Mouse (Mus musculus): Measurements from ENCODE around the gene Macrod2.

Macrod2 gene

GRCm38 (mm10) chr2:140395179-140395578, at the start of gene Macrod2:
TSS of gene Macrod2 (plus strand) at chr2:140395309.
- peak; percentile 99 for DNase-seq

GRCm38 (mm10) chr2:140359905-140360304, 35.2 kb upstream of the Macrod2 start:
- no peak for DNase-seq

GRCm38 (mm10) chr2:140364804-140365203, 30.3 kb upstream of the Macrod2 start:
- DNase-seq = no peak

- no peak for DNase-seq
These were observed 5.6 kb upstream of the Macrod2 start, which contains the start of gene Sel1l2 for GRCm38 (mm10) chr2:140389525-140389924. TSS of gene Sel1l2 (minus strand) at chr2:140389706.

DNA sequence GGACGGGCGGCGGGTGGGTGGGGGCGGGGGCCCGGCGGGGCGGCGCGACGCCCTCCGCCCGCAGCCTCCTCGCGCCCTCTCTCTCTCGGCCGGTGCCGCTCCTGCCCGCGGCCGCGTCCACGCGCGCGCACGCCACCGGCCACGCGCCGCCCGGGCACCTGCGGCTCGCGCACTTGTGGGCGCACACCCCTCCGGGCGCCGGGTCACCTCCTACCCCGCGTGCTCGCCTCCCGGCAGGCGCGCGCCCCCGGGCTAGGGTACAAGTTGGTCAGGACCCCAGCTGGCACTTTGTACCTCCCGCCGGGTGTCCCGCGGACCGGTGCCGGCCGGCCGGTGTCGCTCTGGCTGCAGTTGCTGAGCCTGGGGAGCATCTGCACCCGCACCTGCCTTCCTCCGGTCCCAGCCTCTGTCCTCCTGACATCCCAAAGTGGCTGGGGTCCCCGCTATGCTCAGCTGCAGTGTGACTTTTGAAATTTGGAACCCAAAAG, 679 bp downstream of the Macrod2 start:
- peak; percentile 61 for DNase-seq

DNA sequence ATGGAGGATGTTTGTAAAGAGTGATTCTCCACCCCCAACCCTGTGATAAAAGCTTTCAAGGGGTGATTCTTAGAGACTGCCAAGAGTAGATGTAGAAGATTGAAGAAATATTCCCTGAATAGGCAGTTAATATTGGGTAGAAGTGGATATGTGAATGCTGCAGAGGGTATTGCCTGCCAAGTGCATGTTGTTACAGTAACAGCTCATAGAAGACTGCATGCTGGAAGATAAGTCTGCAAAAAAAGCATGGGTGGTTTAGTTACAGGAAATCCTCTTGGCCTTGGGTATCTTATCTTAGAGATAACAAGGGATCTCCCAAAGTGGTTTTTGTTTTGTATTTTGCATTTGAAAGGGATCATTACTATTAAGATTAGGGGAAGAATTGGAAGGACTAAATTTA, 30.7 kb downstream of the Macrod2 start:
- no peak for DNase-seq

- peak; percentile 64 for DNase-seq
These were observed 32.2 kb downstream of the Macrod2 start for GRCm38 (mm10) chr2:140427283-140427682.

DNA sequence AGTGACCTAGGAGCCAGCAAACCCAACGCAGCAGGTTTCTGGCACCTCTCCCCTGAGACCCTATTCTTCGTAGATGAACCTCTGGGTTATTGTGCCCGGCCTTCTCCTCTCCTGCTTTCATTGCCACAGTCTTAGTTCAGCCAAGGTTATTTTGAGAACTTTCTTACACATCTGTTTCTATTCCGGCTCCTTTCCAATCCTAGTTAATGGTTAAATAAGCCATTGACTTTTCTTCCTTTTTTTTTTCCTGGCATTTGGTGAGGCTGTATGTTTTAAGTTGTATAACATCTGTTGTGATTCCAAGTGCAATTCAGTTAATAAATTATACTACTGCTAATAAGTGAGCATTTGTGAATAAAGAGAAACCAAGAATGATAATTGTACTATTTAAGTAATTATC, 44.0 kb downstream of the Macrod2 start:
- DNase-seq = no peak

- no peak for DNase-seq
These were observed 53.5 kb downstream of the Macrod2 start for GRCm38 (mm10) chr2:140448636-140449035.

DNA sequence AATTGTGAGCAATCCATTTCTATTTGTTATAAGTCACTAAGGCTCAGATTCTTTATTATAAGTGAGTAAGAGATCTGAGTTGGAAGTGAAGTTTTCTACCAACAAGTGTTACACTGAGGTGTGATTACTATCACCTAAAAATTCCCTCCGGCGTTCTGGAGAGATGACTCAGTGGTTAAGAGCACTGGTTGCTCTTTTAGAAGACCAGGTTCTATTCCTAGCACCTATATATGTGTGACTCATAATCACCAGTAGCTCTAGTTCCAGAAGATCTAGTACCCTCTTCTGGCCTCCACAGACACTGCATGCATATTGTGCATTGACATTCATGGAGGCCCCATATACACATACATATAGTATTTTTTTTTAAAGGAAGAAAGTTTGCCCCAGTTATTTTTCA, 80.7 kb downstream of the Macrod2 start:
- DNase-seq = no peak

DNA sequence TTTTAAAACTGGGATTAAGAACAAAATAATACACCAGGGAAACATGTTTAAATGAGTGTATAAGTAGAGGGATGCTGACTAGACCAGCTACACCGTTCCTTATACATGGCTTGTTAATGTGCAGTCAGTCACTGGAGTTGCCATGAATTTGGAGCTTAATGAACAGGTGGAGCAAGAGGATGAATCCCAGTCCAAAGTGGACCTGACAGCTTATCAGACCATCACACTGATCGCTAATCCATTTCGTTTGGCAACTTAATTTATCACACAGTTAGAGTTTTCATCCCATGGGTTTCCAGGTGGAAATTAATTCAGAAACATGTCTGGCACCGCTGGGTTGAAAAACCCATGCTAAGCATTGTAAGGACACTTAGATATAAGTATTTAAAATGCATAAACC, 81.8 kb downstream of the Macrod2 start:
- DNase-seq = no peak

GRCm38 (mm10) chr2:140482604-140483003, 87.5 kb downstream of the Macrod2 start:
- no peak for DNase-seq

GRCm38 (mm10) chr2:140497688-140498087, 102.6 kb downstream of the Macrod2 start:
- DNase-seq = peak; percentile 8

GRCm38 (mm10) chr2:140500951-140501350, 105.8 kb downstream of the Macrod2 start:
- DNase-seq = peak; percentile 77

DNA sequence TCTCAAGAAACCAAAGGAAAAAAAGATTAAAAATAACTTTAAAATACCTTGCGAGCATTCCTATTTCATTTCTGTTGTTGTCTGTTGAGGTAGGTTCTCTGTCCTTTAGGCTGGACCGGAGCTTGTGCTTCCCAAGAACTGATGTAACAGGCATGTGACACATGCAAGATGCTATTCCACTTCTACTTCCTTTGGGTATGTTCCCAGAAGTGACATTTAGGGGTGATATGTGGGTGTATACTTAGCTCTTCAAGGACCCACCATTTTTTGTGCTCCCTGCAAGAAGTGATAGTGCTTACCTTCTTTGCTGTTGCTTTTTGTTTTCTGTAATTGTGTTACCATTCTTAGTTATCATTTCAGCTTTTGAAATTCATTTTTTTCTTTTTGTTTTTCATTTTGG, 126.4 kb downstream of the Macrod2 start:
- DNase-seq = no peak

DNA sequence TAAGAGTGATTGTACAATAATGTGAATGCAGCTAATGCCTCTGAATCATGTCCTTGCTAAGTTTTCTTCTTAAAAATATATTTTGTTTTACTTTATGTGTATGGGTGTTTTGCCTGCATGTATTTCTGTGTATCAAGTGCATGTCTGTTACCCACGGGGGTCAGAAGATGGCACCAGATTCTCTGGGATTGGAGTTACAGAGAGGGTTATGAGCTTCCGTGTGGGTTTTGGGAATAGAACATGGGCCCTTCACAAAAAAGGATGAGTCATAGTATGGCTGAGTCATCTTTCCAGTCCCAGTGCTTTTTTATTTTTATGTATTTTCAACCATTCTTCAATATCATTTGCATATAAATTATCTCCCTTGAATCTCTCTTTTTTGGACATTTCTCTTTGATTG, 135.1 kb downstream of the Macrod2 start:
- DNase-seq = peak; percentile 15

GRCm38 (mm10) chr2:140532024-140532423, 136.9 kb downstream of the Macrod2 start:
- no peak for DNase-seq

DNA sequence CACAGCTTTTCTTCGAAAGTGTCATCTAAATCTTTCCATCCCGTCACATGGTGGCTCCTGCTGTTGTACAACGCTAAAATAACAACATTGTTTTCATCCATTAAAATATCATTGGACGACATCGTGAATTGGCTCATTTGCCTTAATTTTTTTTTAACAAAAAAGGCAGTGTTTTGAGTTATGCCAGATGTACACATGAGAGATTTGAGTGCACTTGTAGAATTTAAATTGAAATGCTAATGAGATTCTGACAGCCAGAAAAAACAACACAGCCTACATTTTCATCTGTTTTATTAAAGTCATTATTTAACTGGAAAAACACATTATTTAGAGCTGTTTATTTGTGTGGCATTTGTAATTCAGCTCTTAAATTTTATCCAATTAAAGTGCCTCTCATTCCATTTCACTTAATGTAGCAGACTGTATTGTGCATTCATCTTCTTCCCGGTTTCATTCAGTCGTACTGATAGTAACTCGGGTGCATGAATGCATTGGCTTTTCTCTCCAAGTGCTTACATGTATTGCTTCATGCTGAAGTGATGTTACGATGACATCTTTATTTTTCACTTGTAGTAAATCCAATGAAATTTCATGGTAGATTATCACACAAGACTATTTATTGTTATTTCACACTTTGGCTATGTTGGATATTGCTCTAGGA, 137.9 kb downstream of the Macrod2 start:
- no peak for DNase-seq

DNA sequence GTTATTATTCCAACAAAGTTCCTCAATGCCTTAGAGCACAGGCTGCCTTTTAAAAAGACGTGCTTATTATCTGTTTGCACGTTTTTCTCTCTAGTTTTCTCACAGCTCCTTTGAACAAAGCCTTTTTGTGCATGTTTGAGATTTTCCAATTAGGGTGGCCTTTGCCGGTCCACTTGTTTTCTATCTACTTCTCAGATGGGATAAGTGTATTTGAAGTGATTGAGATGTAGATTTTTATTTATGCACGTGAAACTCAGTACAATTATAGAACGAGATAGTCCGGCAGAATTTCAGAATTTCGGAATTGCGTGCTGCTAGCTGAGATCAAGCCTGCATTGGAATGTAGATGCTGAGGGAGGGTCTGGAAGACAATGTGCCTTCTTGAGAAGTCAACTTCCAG, 138.5 kb downstream of the Macrod2 start:
- DNase-seq = no peak

DNA sequence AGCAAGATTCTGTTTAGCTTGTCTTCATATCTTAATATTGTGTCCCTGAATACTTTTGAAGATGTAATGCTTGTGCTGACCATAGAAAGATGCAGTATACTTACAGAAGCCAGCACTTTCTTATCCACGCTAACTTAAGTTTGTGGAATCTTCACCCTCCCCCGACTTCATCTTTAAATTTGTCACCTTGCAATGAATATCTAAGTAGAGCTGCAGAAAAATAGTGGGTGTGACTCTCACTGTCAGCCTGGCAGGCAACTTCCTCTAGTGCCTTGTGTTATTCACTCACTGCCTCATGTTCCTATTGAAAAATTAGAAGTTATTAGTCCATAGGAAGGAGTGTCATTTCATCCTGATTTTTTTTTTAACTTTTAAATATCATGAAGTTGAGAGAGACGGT, 139.5 kb downstream of the Macrod2 start:
- no peak for DNase-seq

DNA sequence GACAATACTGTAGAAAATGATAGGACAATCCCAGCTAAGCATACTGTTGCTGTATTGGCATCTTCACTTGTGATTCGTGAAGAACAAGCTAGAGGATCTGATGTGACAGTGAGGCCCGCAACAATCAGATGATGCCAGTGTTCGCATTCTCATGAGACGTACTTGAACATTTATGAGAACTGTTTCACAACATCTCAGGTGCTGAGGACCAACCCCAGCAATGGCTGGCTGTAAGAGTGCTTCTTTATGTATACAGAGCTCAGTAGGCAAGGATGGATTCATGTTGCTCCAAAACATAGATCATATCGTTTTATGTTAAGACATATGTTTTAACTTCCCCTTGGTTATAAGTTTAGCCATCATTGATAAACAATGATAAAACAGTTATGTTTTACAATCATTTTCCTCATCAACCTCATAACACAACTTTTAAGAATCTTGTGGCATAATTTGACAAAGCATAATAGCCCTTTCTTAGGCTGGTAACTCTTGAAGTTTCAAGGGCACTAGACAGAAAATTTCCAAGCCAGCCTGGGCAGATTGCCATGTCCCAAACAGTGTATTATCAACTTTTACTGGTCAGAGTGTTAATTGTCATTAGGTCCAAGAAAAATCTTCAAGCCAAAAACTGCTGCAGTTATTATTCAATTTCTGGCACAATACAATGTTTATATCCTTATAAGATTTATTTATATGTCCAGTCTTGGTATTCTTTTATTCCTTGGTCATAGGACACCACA, 140.9 kb downstream of the Macrod2 start:
- no peak for DNase-seq

- DNase-seq = no peak
These were observed 154.2 kb downstream of the Macrod2 start for GRCm38 (mm10) chr2:140549286-140549685.

- no peak for DNase-seq
These were observed 166.3 kb downstream of the Macrod2 start for GRCm38 (mm10) chr2:140561426-140561825.

DNA sequence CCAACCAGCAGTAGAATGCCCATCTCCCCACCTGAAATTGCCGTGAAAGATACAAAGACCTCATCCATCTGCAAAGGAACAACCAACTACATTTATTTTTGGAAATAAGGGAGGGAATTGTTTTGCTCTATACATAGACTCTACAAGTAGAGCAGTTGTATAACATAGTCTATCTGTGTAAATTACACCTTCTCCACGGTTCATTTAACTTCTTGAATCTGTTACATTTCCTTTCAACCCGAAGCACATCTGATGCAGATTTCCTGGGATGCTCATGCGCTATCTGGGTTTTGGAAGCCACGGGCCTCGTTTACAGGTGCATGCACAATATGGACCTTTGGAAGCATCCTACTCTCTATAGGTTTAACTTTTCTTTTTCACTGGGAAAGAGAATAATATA, 175.8 kb downstream of the Macrod2 start:
- peak; percentile 52 for DNase-seq

Data from cerebellum, adult 9-10 months (tissue).